Mouse (Mus musculus) stomach, embryonic 14.5 days (tissue): ENCODE measurements around the gene Dync1i1. TPM values are rescaled to one million over a fixed set of nuclear protein-coding genes. Genes with fewer than 3 reads are reported as not detected.
"Not testable (repeated sequence)": the region's sequence is repeated elsewhere in the genome, so short reads cannot be mapped to it uniquely, and the experiment has no call there.

Source experiments
- ATAC-seq: fragments of 200-750 bp; cut with Nextera tagmentation; 2 replicates; pipeline ENCODE4 v1.8.0; 2017; ENCODE audit warnings: low read depth, moderate TSS enrichment; ENCODE audit not compliant: insufficient number of reproducible peaks, insufficient read depth, low FRiP score
- H3K27ac ChIP-seq: fragments of 300-500 bp; sonication (generic); 2 replicates; pipeline ENCODE4 v1.5.1; 2014; ENCODE audit warnings: mild to moderate bottlenecking, low read length, moderate library complexity, mixed read lengths
- H3K27me3 ChIP-seq: fragments of 300-500 bp; sonication (generic); 2 replicates; pipeline ENCODE4 v1.6.1; 2014; ENCODE audit warnings: low read length, control low read depth, mixed read lengths; ENCODE audit not compliant: control insufficient read depth, insufficient read depth
- H3K36me3 ChIP-seq: fragments of 300-500 bp; sonication (generic); 2 replicates; pipeline ENCODE4 v1.6.1; 2014; ENCODE audit warnings: mild to moderate bottlenecking, control low read depth, low read length, moderate library complexity, mixed read lengths; ENCODE audit not compliant: control insufficient read depth, insufficient read depth
- H3K4me1 ChIP-seq: fragments of 300-500 bp; sonication (generic); 2 replicates; pipeline ENCODE4 v1.6.1; 2014; ENCODE audit warnings: low read length, control low read depth, mixed read lengths; ENCODE audit not compliant: control insufficient read depth, insufficient read depth
- H3K4me2 ChIP-seq: fragments of 300-500 bp; sonication (generic); replicated peaks from 2 replicates; pipeline ENCODE4 v1.6.1; 2014; ENCODE audit warnings: low read depth, low read length, control low read depth
- H3K4me3 ChIP-seq: fragments of 300-500 bp; sonication (generic); 2 replicates; pipeline ENCODE4 v1.5.1; 2014; ENCODE audit warnings: low read depth, low read length, control low read depth
- H3K9ac ChIP-seq: fragments of 300-500 bp; sonication (generic); replicated peaks from 2 replicates; pipeline ENCODE4 v1.6.1; 2014; ENCODE audit warnings: low read depth, mild to moderate bottlenecking, control low read depth, low read length, moderate library complexity, mixed read lengths
- H3K9me3 ChIP-seq: fragments of 300-500 bp; sonication (generic); 2 replicates; pipeline ENCODE4 v1.6.1; 2016; ENCODE audit warnings: low read depth, low read length, control low read depth; ENCODE audit not compliant: control insufficient read depth
- WGBS: fragments of 180-500 bp; shearing (Covaris S2); extraction: QIAGEN DNeasy Blood & Tissue Kit; methylation state at CpG from one replicate; pipeline ENCODE4 v1.1.7; 2014; 5-methylcytosine and 5-hydroxymethylcytosine counted together
- polyA plus RNA-seq: library from polyadenylated mRNA; unstranded; fragments of >200 nt; fragmentation: Nextera tagmentation; extraction: Ambion mirVana; gene quantifications from 2 replicates; pipeline ENCODE4 v1.2.1, GENCODE M21; 2014

The Dync1i1 gene
- 1.2 and 1.9 TPM in 2 replicates for polyA plus RNA-seq

DNA sequence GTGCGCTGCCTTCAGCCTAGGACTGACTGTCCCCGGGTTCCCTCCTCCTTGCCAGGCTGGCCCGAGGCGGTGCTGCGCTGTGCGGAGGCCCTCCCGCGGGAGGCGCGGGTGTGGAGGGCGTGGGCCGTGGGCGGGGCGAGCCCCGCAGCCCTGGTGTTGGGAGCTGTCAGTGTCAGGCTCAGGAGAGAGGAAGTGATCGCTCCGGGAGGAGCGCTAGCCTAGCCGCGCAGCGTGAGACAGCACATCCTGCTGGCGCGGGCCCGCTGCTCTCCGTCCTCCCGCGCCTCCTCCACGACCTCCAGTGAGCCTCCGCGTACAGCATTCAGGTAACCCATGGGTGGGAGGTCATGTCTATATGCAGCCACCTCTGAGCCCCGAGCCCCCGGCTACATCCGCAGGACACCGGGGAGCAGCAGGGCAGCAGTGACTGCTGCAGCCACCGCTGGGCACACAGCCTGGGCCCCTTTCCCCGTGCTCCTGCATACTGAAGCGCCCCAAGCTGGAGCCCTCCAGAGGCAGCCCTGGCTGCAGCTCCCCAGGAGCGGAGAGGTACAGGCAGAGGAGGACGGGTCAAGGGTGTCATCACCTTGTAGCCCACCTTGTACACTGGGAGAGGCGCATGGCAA is at the start of gene Dync1i1:
Dync1i1 (plus strand) TSS at position 29 of the 626 bp plus-strand sequence.
- no peak within 1 kb of the TSS for H3K27ac ChIP-seq
- H3K27me3 ChIP-seq: 0 out of 2 replicates have a peak, but pooled peaks cover 2% of the 10 kb centered on the region
- H3K4me1 ChIP-seq: 0 out of 2 replicates have a peak, but pooled peaks cover 4% of the 10 kb centered on the region
- WGBS: 1% methylated on average over 40 of the region's 40 CpGs
- ATAC-seq: peak; percentile 86
- H3K9me3 ChIP-seq: no peaks in the 10 kb centered on the region
- H3K4me3 ChIP-seq: peak within 1 kb of the TSS; percentile 41
- H3K36me3 ChIP-seq: no peaks in the 10 kb centered on the region
- 0 out of 2 replicates have a peak within 1 kb of the TSS, but pooled peaks have one; percentile 18 for H3K9ac ChIP-seq
- H3K4me2 ChIP-seq: peak within 1 kb of the TSS; percentile 82

DNA sequence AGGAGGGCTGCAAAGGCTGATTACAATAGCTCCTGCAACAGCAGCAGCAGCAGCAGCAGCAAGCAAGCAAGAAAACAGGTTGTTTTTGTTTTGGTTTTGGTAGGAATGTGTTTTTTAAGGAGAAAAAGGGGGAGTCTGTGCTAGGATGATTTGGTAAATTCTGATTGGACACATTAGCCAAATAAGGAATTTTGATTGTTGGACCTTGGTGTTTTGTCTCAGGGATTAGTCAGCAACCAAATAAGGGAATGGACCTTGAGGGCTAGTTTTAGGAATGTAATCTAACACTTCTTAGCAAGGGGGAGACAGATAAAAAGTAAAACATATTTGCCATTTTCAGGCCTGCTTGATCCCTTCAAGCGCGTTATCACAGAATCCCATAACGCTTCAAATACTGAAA is 45.7 kb upstream of the Dync1i1 start:
- no peak overlapping the region for H3K4me2 ChIP-seq
- no peaks in the 10 kb centered on the region for H3K27me3 ChIP-seq
- H3K36me3 ChIP-seq: no peaks in the 10 kb centered on the region
- no peak overlapping the region for H3K4me3 ChIP-seq
- 84% methylated on average over 3 of the region's 3 CpGs for WGBS
- no peaks in the 10 kb centered on the region for H3K9me3 ChIP-seq
- ATAC-seq: no peak
- H3K27ac ChIP-seq: no peak overlapping the region
- no peak overlapping the region for H3K9ac ChIP-seq
- H3K4me1 ChIP-seq: no peaks in the 10 kb centered on the region

DNA sequence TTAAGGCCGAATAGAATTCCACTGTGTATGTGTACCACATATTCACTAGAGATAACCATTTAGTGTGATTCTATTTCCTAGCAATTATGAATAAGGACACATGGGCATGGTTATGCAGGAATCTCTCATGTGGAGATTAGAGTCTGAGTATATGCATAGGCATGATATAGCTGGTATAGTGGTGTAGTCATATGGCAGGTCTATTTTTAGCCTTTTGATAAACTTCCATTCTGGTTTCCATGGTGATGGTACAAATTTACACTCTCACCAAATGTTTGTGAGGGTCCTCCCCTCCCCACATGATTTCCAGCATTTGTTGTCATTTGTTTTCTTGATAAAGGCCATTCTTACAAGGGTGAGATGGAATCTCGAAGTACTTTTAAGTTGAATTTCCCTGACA is 23.6 kb upstream of the Dync1i1 start:
- no peaks in the 10 kb centered on the region for H3K27me3 ChIP-seq
- no peak overlapping the region for H3K4me2 ChIP-seq
- no peak overlapping the region for H3K4me3 ChIP-seq
- no peaks in the 10 kb centered on the region for H3K36me3 ChIP-seq
- H3K9me3 ChIP-seq: no peaks in the 10 kb centered on the region
- H3K9ac ChIP-seq: no peak overlapping the region
- no peak for ATAC-seq
- H3K27ac ChIP-seq: no peak overlapping the region
- no peaks in the 10 kb centered on the region for H3K4me1 ChIP-seq
- 86% methylated on average over 2 of the region's 2 CpGs for WGBS

DNA sequence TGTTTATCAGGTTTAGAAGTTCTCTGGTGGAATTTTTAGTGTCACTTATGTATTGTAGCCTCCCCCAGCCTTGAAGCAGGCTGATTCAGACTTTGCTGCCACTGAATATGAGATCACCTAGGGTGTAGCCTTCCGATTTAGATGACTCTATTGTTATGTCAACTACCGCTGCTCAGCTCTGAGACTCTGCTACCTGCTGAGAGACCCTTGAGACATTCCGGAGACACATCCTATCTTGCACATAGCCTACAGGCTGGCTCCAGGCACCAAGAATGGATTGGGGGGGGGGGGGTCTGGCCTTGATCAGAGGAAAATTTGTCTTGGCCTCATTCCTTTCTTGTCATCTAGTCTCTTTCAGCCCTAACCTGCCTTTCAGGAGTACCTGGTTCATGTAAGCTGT is 17.5 kb upstream of the Dync1i1 start:
- not testable (repeated sequence) for H3K27me3 ChIP-seq, ATAC-seq, H3K9me3 ChIP-seq, H3K36me3 ChIP-seq, H3K9ac ChIP-seq, H3K4me2 ChIP-seq, H3K27ac ChIP-seq, H3K4me3 ChIP-seq, H3K4me1 ChIP-seq
- WGBS: 77% methylated on average over 3 of the region's 3 CpGs

DNA sequence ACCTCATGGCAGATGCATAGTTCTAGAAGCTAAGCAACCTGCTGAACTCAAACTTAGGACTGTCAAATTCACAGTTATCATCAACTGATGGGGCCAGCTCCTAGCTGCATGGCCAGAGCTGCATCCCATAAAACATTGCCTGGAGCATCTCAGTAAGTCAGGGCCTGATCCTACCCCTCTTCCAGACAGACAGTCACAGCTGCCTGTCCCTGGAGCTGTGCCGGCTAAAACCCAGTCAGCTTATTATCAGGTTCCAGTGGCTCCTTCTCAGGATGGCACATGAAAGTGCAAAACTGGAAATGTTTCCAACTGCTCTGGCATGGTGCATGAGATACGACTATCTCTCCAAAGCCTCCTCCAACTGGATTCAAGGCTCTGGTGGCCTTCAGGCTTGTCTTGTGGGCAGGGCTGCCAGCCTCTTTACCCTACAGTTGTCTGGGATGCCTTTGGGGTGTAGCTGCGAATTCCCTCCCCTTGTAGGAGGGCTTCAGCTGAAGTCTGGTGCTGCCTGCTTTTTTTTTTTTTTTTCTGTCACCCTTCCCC is 15.3 kb upstream of the Dync1i1 start:
- Histone ChIP-seq H3K4me2 (no peak overlapping the region), H3K4me3 (no peak overlapping the region)
- no peak for ATAC-seq

DNA sequence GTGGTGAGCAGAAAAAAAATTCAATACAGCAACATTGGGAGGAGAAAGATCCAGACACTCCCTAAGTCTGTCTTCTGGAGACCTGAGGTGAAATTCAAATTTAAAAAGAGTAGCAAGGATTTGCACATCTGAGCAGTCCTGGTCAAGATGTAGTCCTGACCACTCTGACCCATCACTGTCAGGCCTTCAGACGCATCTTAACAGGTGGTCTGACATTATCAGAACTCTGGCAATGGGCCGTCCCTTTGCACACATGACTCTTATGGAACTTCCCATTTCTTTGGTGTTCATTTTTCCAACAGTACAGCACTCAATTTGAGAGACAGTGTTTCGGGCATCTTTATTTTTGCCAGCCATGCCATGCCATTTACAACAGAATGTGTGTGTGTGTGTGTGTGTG is 12.8 kb upstream of the Dync1i1 start:
- Histone ChIP-seq H3K36me3 (no peaks in the 10 kb centered on the region), H3K9ac (no peak overlapping the region), H3K27ac (no peak overlapping the region), H3K27me3 (no peaks in the 10 kb centered on the region), H3K4me3 (no peak overlapping the region), H3K4me2 (no peak overlapping the region), H3K4me1 (no peaks in the 10 kb centered on the region), H3K9me3 (no peaks in the 10 kb centered on the region)
- no peak for ATAC-seq
- 90% methylated on average over 3 of the region's 3 CpGs for WGBS

More for the DNA sequence above, 15.3 kb upstream of the Dync1i1 start:
- Histone ChIP-seq H3K27me3 (no peaks in the 10 kb centered on the region), H3K9ac (no peak overlapping the region), H3K27ac (no peak overlapping the region), H3K4me1 (no peaks in the 10 kb centered on the region), H3K36me3 (no peaks in the 10 kb centered on the region), H3K9me3 (no peaks in the 10 kb centered on the region)
- 69% methylated on average over 3 of the region's 3 CpGs for WGBS

DNA sequence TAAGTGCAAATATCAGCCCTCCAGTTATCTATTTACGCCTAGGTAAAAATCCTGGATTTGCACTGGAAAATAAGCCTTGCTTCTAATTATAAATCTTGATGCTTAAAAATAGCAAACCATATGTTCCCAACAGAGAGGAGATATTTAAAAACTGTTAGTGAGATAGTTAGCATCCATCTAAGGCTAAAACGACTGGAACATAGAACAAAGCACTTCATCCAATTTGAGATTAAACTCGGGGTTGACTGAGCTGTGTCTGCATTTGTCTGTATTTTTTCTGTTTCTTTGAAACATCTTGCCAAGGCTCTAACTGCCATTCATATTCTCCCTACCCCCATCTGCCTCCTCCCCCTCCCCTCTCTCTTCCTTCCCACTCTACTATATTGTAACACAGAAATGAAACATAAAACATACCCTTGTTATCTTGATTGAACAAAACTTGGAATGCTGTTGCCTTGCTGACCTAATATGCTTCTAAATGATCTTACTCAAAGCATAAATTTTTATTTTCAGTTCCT is 10.3 kb upstream of the Dync1i1 start:
- no peaks in the 10 kb centered on the region for H3K4me1 ChIP-seq
- no peak overlapping the region for H3K4me3 ChIP-seq
- no peak overlapping the region for H3K9ac ChIP-seq
- H3K27me3 ChIP-seq: no peaks in the 10 kb centered on the region
- 76% methylated on average over 3 of the region's 3 CpGs for WGBS
- no peaks in the 10 kb centered on the region for H3K9me3 ChIP-seq
- H3K36me3 ChIP-seq: no peaks in the 10 kb centered on the region
- H3K4me2 ChIP-seq: no peak overlapping the region
- ATAC-seq: no peak
- H3K27ac ChIP-seq: no peak overlapping the region

DNA sequence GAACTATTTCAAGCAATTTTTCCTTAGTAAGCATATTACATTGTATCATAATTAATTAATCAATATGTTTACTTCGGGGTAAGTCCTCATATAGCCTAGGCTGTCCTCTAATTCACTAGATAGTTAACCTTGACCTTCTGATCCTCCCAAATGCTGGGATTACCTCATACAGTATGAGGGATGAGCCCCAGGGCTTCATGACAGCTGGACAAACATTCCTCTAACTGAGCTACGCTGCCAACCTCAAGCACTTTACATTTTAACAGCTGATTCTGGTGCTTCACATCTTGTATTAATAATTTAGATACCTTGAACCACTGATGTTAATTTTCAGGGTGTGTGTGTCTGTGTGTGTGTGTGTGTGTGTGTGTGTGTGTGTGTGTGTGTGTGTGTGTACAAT is 6.5 kb upstream of the Dync1i1 start:
- Histone ChIP-seq H3K9ac (no peak overlapping the region), H3K36me3 (no peaks in the 10 kb centered on the region), H3K4me3 (no peak overlapping the region), H3K27ac (no peak overlapping the region), H3K4me1 (no peaks in the 10 kb centered on the region), H3K9me3 (no peaks in the 10 kb centered on the region), H3K4me2 (no peak overlapping the region), H3K27me3 (no peaks in the 10 kb centered on the region)
- ATAC-seq: no peak
- 52% methylated on average over 2 of the region's 2 CpGs for WGBS
